Mouse (Mus musculus) megakaryocyte, embryonic 14.5 days (primary cell): ENCODE measurements around the gene Nkap. TPM values are rescaled to one million over a fixed set of nuclear protein-coding genes. Genes with fewer than 3 reads are reported as not detected.

Experiments
- H3K27me3 ChIP-seq: replicated peaks from 2 replicates; pipeline ENCODE3; 2012; ENCODE audit warnings: inconsistent platforms
- H3K36me3 ChIP-seq: replicated peaks from 2 replicates; pipeline ENCODE3; 2012; ENCODE audit warnings: low read length, inconsistent platforms, mixed read lengths
- H3K4me1 ChIP-seq: 2 replicates; pipeline ENCODE4 v1.6.1; 2012; ENCODE audit warnings: inconsistent platforms
- H3K4me3 ChIP-seq: replicated peaks from 2 replicates; pipeline ENCODE3; 2012; ENCODE audit warnings: moderate library complexity, mild to moderate bottlenecking, inconsistent platforms
- H3K9me3 ChIP-seq: 2 replicates; pipeline ENCODE4 v1.6.1; 2012; ENCODE audit warnings: inconsistent platforms
- FLI1 ChIP-seq: IDR thresholded peaks from 2 replicates; pipeline ENCODE4 v1.6.1; 2012; ENCODE audit warnings: low read length, inconsistent platforms, mixed read lengths
- GATA1 ChIP-seq: IDR thresholded peaks from 3 replicates; pipeline ENCODE4 v1.6.1; 2012; ENCODE audit warnings: mixed read lengths, low read length, inconsistent platforms, borderline replicate concordance
- polyA plus RNA-seq: library from polyadenylated mRNA; stranded (reverse); fragments of >175 nt; gene quantifications from 2 replicates; pipeline ENCODE4 v1.2.3, GENCODE M21; 2012; ENCODE audit warnings: low replicate concordance; ENCODE audit not compliant: insufficient read depth

The Nkap gene
- polyA plus RNA-seq, 1 experiment: 3.7 TPM

DNA sequence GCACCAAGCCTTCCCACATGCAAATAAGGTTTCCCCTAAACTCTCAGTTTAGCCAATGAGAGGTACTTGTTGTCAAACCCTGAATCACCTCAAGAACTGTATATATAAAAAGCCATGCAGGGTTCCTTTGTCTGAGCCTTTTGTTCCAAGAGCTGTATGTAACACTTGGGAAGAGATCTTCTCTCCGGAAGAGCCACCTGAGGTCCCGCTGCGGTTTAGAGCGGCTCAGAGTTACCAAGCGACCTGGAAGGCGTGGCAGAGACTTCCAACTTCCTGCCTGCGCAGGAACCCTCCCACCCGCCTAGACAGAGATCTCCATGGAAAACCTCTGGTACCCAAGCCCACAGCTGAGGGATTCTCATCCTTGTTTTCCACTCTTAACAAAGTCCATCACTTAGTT, 72.1 kb downstream of the Nkap start:
- Histone ChIP-seq H3K9me3 (peaks cover 5% of the 10 kb centered on the region; the same call in 1 of the 2 replicates), H3K4me1 (no peaks in the 10 kb centered on the region), H3K4me3 (no peak overlapping the region), H3K27me3 (peaks cover 4% of the 10 kb centered on the region), H3K36me3 (no peaks in the 10 kb centered on the region)
- TF ChIP-seq GATA1: no peak
- TF ChIP-seq FLI1: no peak

Other genes with a start within 250 kb of the Nkap start
- 0.34 TPM in 1 of 2 replicates, not detected in the other for gene Nkrf, start 223.9 kb upstream of the Nkap start, polyA plus RNA-seq
- 0.92 and 3.7 TPM in 2 replicates for gene Sept6, start 135.0 kb upstream of the Nkap start, polyA plus RNA-seq
- not detected in 2 replicates for gene Sowahd, start 78.0 kb upstream of the Nkap start, polyA plus RNA-seq
- 63.5 and 367 TPM in 2 replicates for gene Rpl39, start 41.4 kb upstream of the Nkap start, polyA plus RNA-seq
- 5.9 TPM in 1 of 2 replicates, not detected in the other for gene Upf3b, start 16.5 kb upstream of the Nkap start, polyA plus RNA-seq
- gene Akap14, start 42.0 kb downstream of the Nkap start, polyA plus RNA-seq: not detected in 2 replicates
- 38.5 and 272 TPM in 2 replicates for gene Ndufa1, start 64.4 kb downstream of the Nkap start, polyA plus RNA-seq
- 3.0 TPM in 1 of 2 replicates, not detected in the other for gene Rnf113a1, start 64.5 kb downstream of the Nkap start, polyA plus RNA-seq
- gene Gm9, start 84.2 kb downstream of the Nkap start, polyA plus RNA-seq: not detected in 2 replicates
- gene Rhox1, start 95.5 kb downstream of the Nkap start, polyA plus RNA-seq: not detected in 2 replicates
- gene Rhox2a, start 118.2 kb downstream of the Nkap start, polyA plus RNA-seq: not detected in 2 replicates
- gene Rhox3a, start 123.1 kb downstream of the Nkap start, polyA plus RNA-seq: not detected in 2 replicates
- not detected in 2 replicates for gene Rhox4a, start 138.5 kb downstream of the Nkap start, polyA plus RNA-seq